Mouse (Mus musculus) megakaryocyte, embryonic 14.5 days (primary cell): ENCODE data around the gene Rlf. TPM values are rescaled to one million over a fixed set of nuclear protein-coding genes. Genes with fewer than 3 reads are reported as not detected.

Source experiments
- H3K27me3 ChIP-seq: replicated peaks from 2 replicates; pipeline ENCODE3; 2012; ENCODE audit warnings: inconsistent platforms
- H3K36me3 ChIP-seq: replicated peaks from 2 replicates; pipeline ENCODE3; 2012; ENCODE audit warnings: low read length, inconsistent platforms, mixed read lengths
- H3K4me1 ChIP-seq: 2 replicates; pipeline ENCODE4 v1.6.1; 2012; ENCODE audit warnings: inconsistent platforms
- H3K4me3 ChIP-seq: replicated peaks from 2 replicates; pipeline ENCODE3; 2012; ENCODE audit warnings: moderate library complexity, mild to moderate bottlenecking, inconsistent platforms
- H3K9me3 ChIP-seq: 2 replicates; pipeline ENCODE4 v1.6.1; 2012; ENCODE audit warnings: inconsistent platforms
- FLI1 ChIP-seq: IDR thresholded peaks from 2 replicates; pipeline ENCODE4 v1.6.1; 2012; ENCODE audit warnings: low read length, inconsistent platforms, mixed read lengths
- GATA1 ChIP-seq: IDR thresholded peaks from 3 replicates; pipeline ENCODE4 v1.6.1; 2012; ENCODE audit warnings: mixed read lengths, low read length, inconsistent platforms, borderline replicate concordance
- polyA plus RNA-seq: library from polyadenylated mRNA; stranded (reverse); fragments of >175 nt; gene quantifications from 2 replicates; pipeline ENCODE4 v1.2.3, GENCODE M21; 2012; ENCODE audit warnings: low replicate concordance; ENCODE audit not compliant: insufficient read depth

The Rlf gene
- polyA plus RNA-seq, 1 experiment, result 0.93 TPM

DNA sequence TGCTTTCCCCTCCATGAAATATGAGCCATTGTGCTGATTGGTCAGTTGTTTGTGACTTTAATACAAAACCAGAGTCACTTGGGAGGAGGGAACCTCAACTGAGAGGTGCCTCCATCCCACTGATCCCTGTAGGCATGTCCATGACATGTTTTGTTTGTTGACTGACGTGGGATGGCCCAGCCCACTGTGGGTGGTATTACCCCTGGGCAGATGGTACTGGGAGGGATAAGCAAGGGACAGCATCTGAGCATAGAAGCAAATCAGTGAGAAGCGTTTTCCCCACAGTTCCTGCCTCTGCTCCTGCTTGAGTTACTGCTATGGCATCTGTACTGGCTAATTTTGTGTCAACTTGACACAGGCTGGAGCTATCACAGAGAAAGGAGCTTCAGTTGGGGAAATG, 1.3 kb upstream of the Rlf start:
- H3K9me3 ChIP-seq, result no peaks in the 10 kb centered on the region
- H3K4me3 ChIP-seq, result peak overlapping the region; percentile 47
- TF ChIP-seq GATA1 (no peak), FLI1 (no peak)
- H3K4me1 ChIP-seq, result peaks cover 34% of the 10 kb centered on the region
- H3K36me3 ChIP-seq, result peaks cover 4% of the 10 kb centered on the region
- H3K27me3 ChIP-seq, result peaks cover 4% of the 10 kb centered on the region

DNA sequence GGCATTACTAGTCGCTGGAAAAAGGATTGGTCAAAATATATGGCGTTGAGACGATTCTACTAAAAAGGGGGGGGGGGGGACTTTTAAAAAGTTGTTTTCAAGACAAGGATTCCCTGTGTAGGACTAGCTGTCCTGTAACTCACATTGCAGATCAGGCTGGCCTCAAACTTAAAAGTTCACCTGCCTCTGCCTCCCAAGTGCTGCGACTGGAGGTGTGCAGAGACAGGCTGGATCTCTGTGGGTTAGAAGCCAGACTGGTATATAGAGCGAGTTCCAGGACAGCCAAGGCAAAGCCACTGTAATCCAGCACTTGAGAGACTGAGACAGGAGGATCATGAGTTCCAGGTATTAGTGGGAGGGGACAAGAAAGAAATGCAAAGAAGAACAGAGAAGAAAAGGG, 605 bp upstream of the Rlf start:
- no peaks in the 10 kb centered on the region for H3K9me3 ChIP-seq
- TF ChIP-seq FLI1, result no peak
- no peak for TF ChIP-seq GATA1
- peaks cover 5% of the 10 kb centered on the region for H3K36me3 ChIP-seq
- peak overlapping the region; percentile 98 for H3K4me3 ChIP-seq
- peaks cover 36% of the 10 kb centered on the region for H3K4me1 ChIP-seq
- H3K27me3 ChIP-seq, result peaks cover 4% of the 10 kb centered on the region

- Histone ChIP-seq H3K36me3 (peaks cover 14% of the 10 kb centered on the region), H3K4me1 (peaks cover 47% of the 10 kb centered on the region), H3K27me3 (peaks cover 4% of the 10 kb centered on the region), H3K4me3 (peak overlapping the region; percentile 98), H3K9me3 (no peaks in the 10 kb centered on the region)
- TF ChIP-seq GATA1, result no peak
- TF ChIP-seq FLI1, result no peak
Observed at GRCm38 (mm10) chr4:121213936-121214792, 720 bp downstream of the Rlf start.

GRCm38 (mm10) chr4:121208911-121209310, 6.0 kb downstream of the Rlf start:
- Histone ChIP-seq H3K4me3 (no peak overlapping the region), H3K27me3 (no peaks in the 10 kb centered on the region), H3K4me1 (peaks cover 70% of the 10 kb centered on the region), H3K36me3 (peaks cover 35% of the 10 kb centered on the region), H3K9me3 (no peaks in the 10 kb centered on the region)
- TF ChIP-seq FLI1 (no peak), GATA1 (no peak)

DNA sequence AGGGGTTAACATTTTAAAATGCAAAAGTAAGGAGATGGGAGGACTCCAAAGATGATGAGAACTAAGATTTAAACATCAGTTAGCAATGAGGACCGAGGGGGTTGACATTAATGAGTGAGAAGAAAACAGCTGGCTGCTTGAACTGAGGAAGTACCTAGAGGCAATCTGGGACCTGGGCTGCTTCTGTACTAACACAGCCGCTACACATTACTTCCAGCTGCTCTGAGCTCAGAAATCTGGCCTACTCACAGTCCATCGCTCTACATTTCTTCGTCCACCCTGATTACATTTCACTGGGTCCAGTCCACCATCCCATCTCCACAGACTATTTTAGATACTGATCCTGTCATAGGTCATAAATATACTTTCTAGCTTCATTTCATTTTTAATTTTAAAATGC, 17.0 kb downstream of the Rlf start:
- H3K9me3 ChIP-seq, result no peaks in the 10 kb centered on the region
- H3K27me3 ChIP-seq, result no peaks in the 10 kb centered on the region
- no peak overlapping the region for H3K4me3 ChIP-seq
- H3K36me3 ChIP-seq, result peaks cover 15% of the 10 kb centered on the region
- H3K4me1 ChIP-seq, result peaks cover 68% of the 10 kb centered on the region
- TF ChIP-seq GATA1, result no peak
- no peak for TF ChIP-seq FLI1

DNA sequence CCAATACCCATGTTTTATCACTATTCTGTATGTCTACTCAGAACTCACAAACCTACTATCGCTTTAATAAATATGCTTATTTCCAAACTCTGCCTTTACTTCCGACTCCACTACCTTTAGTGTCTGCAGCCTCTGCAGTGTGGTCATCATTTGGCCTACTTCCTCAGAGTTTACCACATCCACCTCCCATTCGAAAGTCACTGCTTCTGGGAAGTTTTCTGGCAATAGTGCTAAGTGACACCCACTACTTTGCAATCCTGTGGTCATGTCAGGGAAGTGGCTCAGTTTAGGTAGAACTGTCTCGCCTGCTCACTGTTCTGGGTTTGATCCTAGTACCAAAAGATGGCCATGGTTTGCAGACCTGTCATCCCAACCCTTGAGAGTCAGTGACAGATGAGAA, 17.9 kb downstream of the Rlf start:
- Histone ChIP-seq H3K27me3 (no peaks in the 10 kb centered on the region), H3K9me3 (no peaks in the 10 kb centered on the region), H3K4me3 (no peak overlapping the region), H3K4me1 (peaks cover 62% of the 10 kb centered on the region), H3K36me3 (peaks cover 21% of the 10 kb centered on the region)
- TF ChIP-seq GATA1, result no peak
- TF ChIP-seq FLI1, result no peak

- Histone ChIP-seq H3K27me3 (no peaks in the 10 kb centered on the region), H3K4me1 (peaks cover 54% of the 10 kb centered on the region), H3K36me3 (peaks cover 28% of the 10 kb centered on the region), H3K4me3 (no peak overlapping the region), H3K9me3 (no peaks in the 10 kb centered on the region)
- TF ChIP-seq FLI1 (no peak), GATA1 (no peak)
Observed at GRCm38 (mm10) chr4:121196205-121196604, 18.7 kb downstream of the Rlf start.

DNA sequence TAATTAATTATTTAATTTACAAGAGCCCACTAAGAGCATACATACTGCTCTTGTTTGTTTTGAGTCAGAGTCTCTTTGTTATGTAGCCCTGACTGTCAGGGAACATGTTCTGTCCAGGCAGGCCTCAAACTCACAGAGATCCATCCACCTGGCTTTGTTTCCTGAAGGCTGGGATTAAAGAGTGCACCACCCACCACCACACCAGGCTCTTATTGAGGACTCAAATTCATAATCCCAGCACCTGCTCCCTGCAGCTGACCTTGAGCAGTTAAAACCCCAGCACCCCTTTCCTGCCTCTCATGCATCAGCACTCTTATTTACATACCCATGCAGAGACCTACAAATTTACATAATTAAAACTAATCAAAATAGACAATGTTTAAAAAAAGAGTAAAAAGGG, 20.1 kb downstream of the Rlf start:
- Histone ChIP-seq H3K36me3 (peaks cover 40% of the 10 kb centered on the region), H3K27me3 (no peaks in the 10 kb centered on the region), H3K4me1 (peaks cover 44% of the 10 kb centered on the region), H3K4me3 (no peak overlapping the region), H3K9me3 (no peaks in the 10 kb centered on the region)
- no peak for TF ChIP-seq GATA1
- no peak for TF ChIP-seq FLI1

GRCm38 (mm10) chr4:121192306-121192705, 22.6 kb downstream of the Rlf start:
- Histone ChIP-seq H3K36me3 (peaks cover 64% of the 10 kb centered on the region), H3K27me3 (no peaks in the 10 kb centered on the region), H3K4me1 (peaks cover 22% of the 10 kb centered on the region), H3K4me3 (no peak overlapping the region), H3K9me3 (no peaks in the 10 kb centered on the region)
- TF ChIP-seq GATA1, result no peak

DNA sequence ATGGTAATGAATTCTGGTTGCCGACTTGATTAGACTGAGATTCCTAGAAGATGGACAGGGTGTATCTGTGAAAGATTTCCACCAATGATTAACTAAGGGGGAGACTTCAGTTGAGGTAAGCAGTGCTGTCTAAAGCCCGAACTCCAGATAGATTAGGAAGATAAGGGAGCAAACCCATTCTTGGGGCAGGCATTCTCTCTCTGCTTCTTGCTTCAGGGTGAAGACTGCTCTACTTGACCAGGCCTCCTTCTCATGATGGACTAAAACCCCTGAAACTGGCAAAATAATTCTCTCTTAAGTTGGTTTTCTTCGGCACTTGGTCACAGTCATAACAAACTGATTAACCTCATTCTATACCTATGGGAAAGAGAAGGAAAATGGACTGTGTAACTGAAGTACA, 25.5 kb downstream of the Rlf start:
- Histone ChIP-seq H3K36me3 (peaks cover 85% of the 10 kb centered on the region), H3K27me3 (no peaks in the 10 kb centered on the region), H3K4me3 (no peak overlapping the region), H3K4me1 (peaks cover 3% of the 10 kb centered on the region), H3K9me3 (no peaks in the 10 kb centered on the region)
- no peak for TF ChIP-seq FLI1
- no peak for TF ChIP-seq GATA1

DNA sequence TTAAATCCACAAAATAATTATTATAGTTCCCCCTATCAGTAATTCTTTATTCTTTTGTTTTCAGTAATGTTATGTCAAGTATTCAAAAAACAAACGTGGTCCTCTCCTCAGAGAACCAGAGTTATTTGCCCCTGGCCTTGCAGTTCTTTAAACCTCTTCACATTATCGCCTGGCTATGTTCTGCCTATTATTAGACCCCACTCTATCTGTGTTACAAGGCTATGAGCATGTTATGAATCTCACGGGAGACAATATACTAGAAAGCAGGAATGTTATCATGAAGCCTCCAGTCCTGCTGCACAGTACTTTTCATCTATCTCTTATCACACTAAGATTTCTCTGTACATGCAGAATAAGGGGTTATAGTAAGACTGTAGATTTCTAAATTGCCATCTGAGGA, 35.2 kb downstream of the Rlf start:
- H3K27me3 ChIP-seq, result no peaks in the 10 kb centered on the region
- TF ChIP-seq FLI1 (no peak), GATA1 (no peak)

More for the DNA sequence above, 35.2 kb downstream of the Rlf start:
- H3K9me3 ChIP-seq, result no peaks in the 10 kb centered on the region; the same call in 1 of the 2 replicates
- no peaks in the 10 kb centered on the region for H3K4me1 ChIP-seq
- no peak overlapping the region for H3K4me3 ChIP-seq
- peaks cover 62% of the 10 kb centered on the region for H3K36me3 ChIP-seq
